Mouse (Mus musculus) neural tube, embryonic 15.5 days (tissue): Measurements from ENCODE around the gene Chd2. TPM values are rescaled to one million over a fixed set of nuclear protein-coding genes. Genes with fewer than 3 reads are reported as not detected.

Experiments used
- ATAC-seq: fragments of 200-750 bp; cut with Nextera tagmentation; 2 replicates; pipeline ENCODE4 v1.8.0; 2017; ENCODE audit warnings: mild to moderate bottlenecking, moderate TSS enrichment, moderate library complexity; ENCODE audit not compliant: low FRiP score
- H3K27ac ChIP-seq: fragments of 300-500 bp; sonication (generic); replicated peaks from 2 replicates; pipeline ENCODE4 v1.5.1; 2015; ENCODE audit warnings: mild to moderate bottlenecking, inconsistent platforms
- H3K27me3 ChIP-seq: fragments of 300-500 bp; sonication (generic); replicated peaks from 2 replicates; pipeline ENCODE4 v1.6.1; 2015; ENCODE audit warnings: inconsistent platforms
- H3K36me3 ChIP-seq: fragments of 300-500 bp; sonication (generic); 2 replicates; pipeline ENCODE4 v1.6.1; 2015; ENCODE audit warnings: inconsistent platforms
- H3K4me1 ChIP-seq: fragments of 300-500 bp; sonication (generic); 2 replicates; pipeline ENCODE4 v1.6.1; 2015; ENCODE audit warnings: inconsistent platforms
- H3K4me2 ChIP-seq: fragments of 300-500 bp; sonication (generic); 2 replicates; pipeline ENCODE4 v1.6.1; 2015; ENCODE audit warnings: inconsistent platforms, mild to moderate bottlenecking, moderate library complexity
- H3K4me3 ChIP-seq: fragments of 300-500 bp; sonication (generic); replicated peaks from 2 replicates; pipeline ENCODE4 v1.5.1; 2015; ENCODE audit warnings: mild to moderate bottlenecking, inconsistent platforms
- H3K9ac ChIP-seq: fragments of 300-500 bp; sonication (generic); replicated peaks from 2 replicates; pipeline ENCODE4 v1.6.1; 2015; ENCODE audit warnings: mild to moderate bottlenecking, inconsistent platforms
- H3K9me3 ChIP-seq: fragments of 300-500 bp; sonication (generic); replicated peaks from 2 replicates; pipeline ENCODE4 v1.6.1; 2016; ENCODE audit warnings: inconsistent platforms
- whole genome bisulfite sequencing: fragments of 180-500 bp; shearing (Covaris S2); methylation state at CpG from one replicate; pipeline ENCODE4 v1.1.7; 2015; ENCODE audit warnings: mixed read lengths; 5-methylcytosine and 5-hydroxymethylcytosine counted together
- polyA plus RNA-seq: library from polyadenylated mRNA; unstranded; fragments of >200 nt; fragmentation: Nextera tagmentation; extraction: Ambion mirVana; gene quantifications from 2 replicates; pipeline ENCODE4 v1.2.1, GENCODE M21; 2015

The Chd2 gene
- polyA plus RNA-seq, 1 experiment from 2014 or later: 31.2 TPM

- Histone ChIP-seq H3K27ac (no peak overlapping the region), H3K27me3 (no peaks in the 10 kb centered on the region), H3K4me2 (no peak overlapping the region), H3K9ac (no peak overlapping the region), H3K4me3 (no peak overlapping the region), H3K4me1 (no peaks in the 10 kb centered on the region), H3K9me3 (no peaks in the 10 kb centered on the region), H3K36me3 (peaks cover 80% of the 10 kb centered on the region)
- WGBS: 87% methylated on average over 2 of the region's 2 CpGs
- ATAC-seq: no peak
Measured at GRCm38 (mm10) chr7:73463546-73463945, 78.1 kb downstream of the Chd2 start.

GRCm38 (mm10) chr7:73454113-73454512, 87.5 kb downstream of the Chd2 start:
- peaks cover 77% of the 10 kb centered on the region for H3K36me3 ChIP-seq
- no peak overlapping the region for H3K4me2 ChIP-seq
- H3K4me3 ChIP-seq: no peak overlapping the region
- no peaks in the 10 kb centered on the region for H3K27me3 ChIP-seq
- H3K27ac ChIP-seq: peak overlapping the region; percentile 68; the same call in 1 of the 2 replicates
- no peaks in the 10 kb centered on the region for H3K9me3 ChIP-seq
- no peaks in the 10 kb centered on the region for H3K4me1 ChIP-seq
- ATAC-seq: no peak
- H3K9ac ChIP-seq: no peak overlapping the region
- 82% methylated on average over 12 of the region's 12 CpGs for WGBS

GRCm38 (mm10) chr7:73452187-73452808, 89.3 kb downstream of the Chd2 start:
- Histone ChIP-seq H3K9ac (no peak overlapping the region), H3K4me1 (no peaks in the 10 kb centered on the region), H3K4me3 (no peak overlapping the region), H3K27me3 (no peaks in the 10 kb centered on the region), H3K36me3 (peaks cover 82% of the 10 kb centered on the region), H3K9me3 (no peaks in the 10 kb centered on the region), H3K4me2 (no peak overlapping the region), H3K27ac (no peak overlapping the region)
- no peak for ATAC-seq
- 97% methylated on average over 3 of the region's 3 CpGs for WGBS

- Histone ChIP-seq H3K27ac (no peak overlapping the region), H3K4me2 (no peak overlapping the region), H3K27me3 (no peaks in the 10 kb centered on the region), H3K36me3 (peaks cover 85% of the 10 kb centered on the region), H3K4me3 (no peak overlapping the region), H3K9ac (no peak overlapping the region), H3K9me3 (no peaks in the 10 kb centered on the region), H3K4me1 (no peaks in the 10 kb centered on the region)
- WGBS: 92% methylated on average over 4 of the region's 4 CpGs
- no peak for ATAC-seq
Measured at GRCm38 (mm10) chr7:73451594-73451993, 90.0 kb downstream of the Chd2 start.

GRCm38 (mm10) chr7:73442246-73442645, 99.4 kb downstream of the Chd2 start:
- ATAC-seq: no peak

GRCm38 (mm10) chr7:73441802-73442201, 99.8 kb downstream of the Chd2 start:
- no peak for ATAC-seq
- peaks cover 89% of the 10 kb centered on the region for H3K36me3 ChIP-seq
- no peaks in the 10 kb centered on the region for H3K9me3 ChIP-seq
- no peak overlapping the region for H3K27ac ChIP-seq
- H3K4me2 ChIP-seq: no peak overlapping the region
- 94% methylated on average over 3 of the region's 3 CpGs for WGBS
- no peaks in the 10 kb centered on the region for H3K4me1 ChIP-seq
- H3K4me3 ChIP-seq: no peak overlapping the region
- no peak overlapping the region for H3K9ac ChIP-seq
- no peaks in the 10 kb centered on the region for H3K27me3 ChIP-seq

More at GRCm38 (mm10) chr7:73442246-73442645, 99.4 kb downstream of the Chd2 start:
- H3K4me2 ChIP-seq: no peak overlapping the region
- 95% methylated on average over 4 of the region's 4 CpGs for WGBS
- no peaks in the 10 kb centered on the region for H3K27me3 ChIP-seq
- H3K9ac ChIP-seq: no peak overlapping the region
- no peak overlapping the region for H3K27ac ChIP-seq
- H3K4me3 ChIP-seq: no peak overlapping the region
- no peaks in the 10 kb centered on the region for H3K9me3 ChIP-seq
- no peaks in the 10 kb centered on the region for H3K4me1 ChIP-seq
- H3K36me3 ChIP-seq: peaks cover 90% of the 10 kb centered on the region

GRCm38 (mm10) chr7:73435685-73436084, 105.9 kb downstream of the Chd2 start:
- Histone ChIP-seq H3K9me3 (no peaks in the 10 kb centered on the region), H3K9ac (no peak overlapping the region), H3K27ac (no peak overlapping the region), H3K4me2 (no peak overlapping the region), H3K4me3 (no peak overlapping the region), H3K4me1 (0 out of 2 replicates have a peak, but pooled peaks cover 5% of the 10 kb centered on the region), H3K27me3 (no peaks in the 10 kb centered on the region), H3K36me3 (peaks cover 65% of the 10 kb centered on the region)
- no peak for ATAC-seq
- 71% methylated on average over 12 of the region's 12 CpGs for whole genome bisulfite sequencing

GRCm38 (mm10) chr7:73434336-73434677, 107.3 kb downstream of the Chd2 start:
- 0 out of 2 replicates have a peak overlapping the region, but pooled peaks have one; percentile 65 for H3K27ac ChIP-seq
- H3K4me2 ChIP-seq: no peak overlapping the region
- WGBS: 92% methylated on average over 2 of the region's 2 CpGs
- H3K36me3 ChIP-seq: peaks cover 63% of the 10 kb centered on the region
- no peaks in the 10 kb centered on the region for H3K27me3 ChIP-seq
- no peaks in the 10 kb centered on the region for H3K9me3 ChIP-seq
- no peak for ATAC-seq
- no peak overlapping the region for H3K4me3 ChIP-seq
- H3K9ac ChIP-seq: no peak overlapping the region
- H3K4me1 ChIP-seq: 0 out of 2 replicates have a peak, but pooled peaks cover 5% of the 10 kb centered on the region

GRCm38 (mm10) chr7:73433637-73434335, 107.8 kb downstream of the Chd2 start:
- no peak for ATAC-seq
- Histone ChIP-seq H3K27me3 (no peaks in the 10 kb centered on the region), H3K4me1 (0 out of 2 replicates have a peak, but pooled peaks cover 5% of the 10 kb centered on the region), H3K27ac (peak overlapping the region; percentile 65), H3K4me3 (no peak overlapping the region), H3K9ac (no peak overlapping the region), H3K4me2 (no peak overlapping the region), H3K36me3 (peaks cover 63% of the 10 kb centered on the region), H3K9me3 (no peaks in the 10 kb centered on the region)
- WGBS: 72% methylated on average over 6 of the region's 6 CpGs

- peaks cover 41% of the 10 kb centered on the region for H3K36me3 ChIP-seq
- H3K4me3 ChIP-seq: no peak overlapping the region
- no peak overlapping the region for H3K4me2 ChIP-seq
- H3K27ac ChIP-seq: no peak overlapping the region
- no peaks in the 10 kb centered on the region for H3K27me3 ChIP-seq
- H3K4me1 ChIP-seq: peaks cover 16% of the 10 kb centered on the region; the same call in 1 of the 2 replicates
- ATAC-seq: no peak
- H3K9ac ChIP-seq: no peak overlapping the region
- 89% methylated on average over 3 of the region's 3 CpGs for WGBS
- no peaks in the 10 kb centered on the region for H3K9me3 ChIP-seq
Measured at GRCm38 (mm10) chr7:73428525-73428924, 113.1 kb downstream of the Chd2 start.

GRCm38 (mm10) chr7:73427794-73428193, 113.8 kb downstream of the Chd2 start:
- Histone ChIP-seq H3K9ac (no peak overlapping the region), H3K36me3 (peaks cover 38% of the 10 kb centered on the region), H3K27ac (no peak overlapping the region), H3K9me3 (no peaks in the 10 kb centered on the region), H3K27me3 (no peaks in the 10 kb centered on the region), H3K4me3 (no peak overlapping the region), H3K4me2 (no peak overlapping the region), H3K4me1 (peaks cover 18% of the 10 kb centered on the region; the same call in 1 of the 2 replicates)
- ATAC-seq: no peak
- 95% methylated on average over 6 of the region's 6 CpGs for WGBS

GRCm38 (mm10) chr7:73426752-73427386, 114.8 kb downstream of the Chd2 start:
- Histone ChIP-seq H3K4me1 (peaks cover 25% of the 10 kb centered on the region), H3K9me3 (no peaks in the 10 kb centered on the region), H3K9ac (no peak overlapping the region), H3K36me3 (peaks cover 36% of the 10 kb centered on the region), H3K4me3 (no peak overlapping the region), H3K27ac (peak overlapping the region; percentile 37; the same call in 1 of the 2 replicates), H3K27me3 (no peaks in the 10 kb centered on the region), H3K4me2 (no peak overlapping the region)
- ATAC-seq: no peak
- WGBS: 85% methylated on average over 8 of the region's 8 CpGs
